Mouse (Mus musculus): ENCODE data around the gene Fibcd1.

Fibcd1 gene

GRCm38 (mm10) chr2:31769631-31770111 is 76.1 kb downstream of the Fibcd1 start:
- no peak for DNase-seq (ENCODE audit: low spot score in 2 of 2)

GRCm38 (mm10) chr2:31769115-31769514 is 76.7 kb downstream of the Fibcd1 start:
- DNase-seq (ENCODE audit: low spot score in 2 of 2) = no peak

GRCm38 (mm10) chr2:31767815-31768214 is 78.0 kb downstream of the Fibcd1 start:
- no peak for DNase-seq (ENCODE audit: low spot score in 2 of 2)

- DNase-seq (ENCODE audit: low spot score in 2 of 2) = no peak
These were observed 78.7 kb downstream of the Fibcd1 start for GRCm38 (mm10) chr2:31767104-31767503.

Measured in cerebellum, postnatal 4 days (tissue).